Mouse (Mus musculus) embryonic facial prominence, embryonic 14.5 days (tissue): ENCODE measurements around the gene Ndufs1. TPM values are rescaled to one million over a fixed set of nuclear protein-coding genes. Genes with fewer than 3 reads are reported as not detected.
A peak's percentile ranks its signal among the peaks of the same experiment; 100 is the strongest.
"Not testable (repeated sequence)": the region's sequence is repeated elsewhere in the genome, so short reads cannot be mapped to it uniquely, and the experiment has no call there.

Experiments used
- ATAC-seq: fragments of 200-750 bp; cut with Nextera tagmentation; 2 replicates; pipeline ENCODE4 v1.8.0; 2017; ENCODE audit warnings: low read depth, moderate number of reproducible peaks, moderate TSS enrichment
- DNase-seq: peaks from one replicate; pipeline ENCODE4 v3.0.0-alpha.2; 2015; ENCODE audit warnings: low spot score
- H3K27ac ChIP-seq: fragments of 300-500 bp; sonication (generic); replicated peaks from 2 replicates; pipeline ENCODE4 v1.5.1; 2014; ENCODE audit warnings: low read depth, mild to moderate bottlenecking, low read length, moderate library complexity
- H3K27me3 ChIP-seq: fragments of 300-500 bp; sonication (generic); replicated peaks from 2 replicates; pipeline ENCODE4 v1.6.1; 2014; ENCODE audit warnings: low read length; ENCODE audit not compliant: control insufficient read depth, insufficient read depth
- H3K36me3 ChIP-seq: fragments of 300-500 bp; sonication (generic); 2 replicates; pipeline ENCODE4 v1.6.1; 2014; ENCODE audit warnings: low read length, mixed read lengths; ENCODE audit not compliant: control insufficient read depth, insufficient read depth
- H3K4me1 ChIP-seq: fragments of 300-500 bp; sonication (generic); 2 replicates; pipeline ENCODE4 v1.6.1; 2014; ENCODE audit warnings: antibody characterized with exemption, low read length; ENCODE audit not compliant: control insufficient read depth, insufficient read depth
- H3K4me2 ChIP-seq: fragments of 300-500 bp; sonication (generic); 2 replicates; pipeline ENCODE4 v1.6.1; 2014; ENCODE audit warnings: low read depth, mild to moderate bottlenecking, low read length, moderate library complexity, mixed read lengths
- H3K4me3 ChIP-seq: fragments of 300-500 bp; sonication (generic); 2 replicates; pipeline ENCODE4 v1.5.1; 2014; ENCODE audit warnings: low read depth, mild to moderate bottlenecking, low read length
- H3K9ac ChIP-seq: fragments of 300-500 bp; sonication (generic); 2 replicates; pipeline ENCODE4 v1.6.1; 2014; ENCODE audit warnings: low read depth, mild to moderate bottlenecking, low read length, moderate library complexity, mixed read lengths
- H3K9me3 ChIP-seq: fragments of 300-500 bp; sonication (generic); 2 replicates; pipeline ENCODE4 v1.6.1; 2016; ENCODE audit warnings: low read length; ENCODE audit not compliant: control insufficient read depth
- WGBS: fragments of 180-500 bp; shearing (Covaris S2); extraction: QIAGEN DNeasy Blood & Tissue Kit; methylation state at CpG from one replicate; pipeline ENCODE4 v1.1.7; 2014; 5-methylcytosine and 5-hydroxymethylcytosine counted together
- polyA plus RNA-seq: library from polyadenylated mRNA; unstranded; fragments of >200 nt; fragmentation: Nextera tagmentation; extraction: Ambion mirVana; gene quantifications from 2 replicates; pipeline ENCODE4 v1.2.1, GENCODE M21; 2014

Gene Ndufs1
- polyA plus RNA-seq, 1 experiment from 2014 or later, result 122 TPM

GRCm38 (mm10) chr1:63180575-63180974 is 3.9 kb upstream of the Ndufs1 start:
- not testable (repeated sequence) for H3K27ac ChIP-seq, H3K4me3 ChIP-seq, DNase-seq, H3K9me3 ChIP-seq, H3K27me3 ChIP-seq, ATAC-seq, H3K4me2 ChIP-seq, H3K9ac ChIP-seq, H3K4me1 ChIP-seq
- WGBS, result 78% methylated on average over 4 of the region's 4 CpGs
- H3K36me3 ChIP-seq, result peaks cover 31% of the 10 kb centered on the region

GRCm38 (mm10) chr1:63180122-63180521 is 3.5 kb upstream of the Ndufs1 start:
- H3K36me3 ChIP-seq, result peaks cover 31% of the 10 kb centered on the region
- no peak overlapping the region for H3K4me2 ChIP-seq
- H3K27ac ChIP-seq, result no peak overlapping the region
- H3K27me3 ChIP-seq, result no peaks in the 10 kb centered on the region
- WGBS, result 91% methylated on average over 4 of the region's 4 CpGs
- H3K9ac ChIP-seq, result no peak overlapping the region
- H3K4me1 ChIP-seq, result peaks cover 14% of the 10 kb centered on the region; the same call in 1 of the 2 replicates
- DNase-seq, result no peak
- H3K9me3 ChIP-seq, result no peaks in the 10 kb centered on the region
- H3K4me3 ChIP-seq, result no peak overlapping the region
- ATAC-seq, result no peak

- DNase-seq, result no peak
- Histone ChIP-seq H3K9ac (peak overlapping the region; percentile 96), H3K4me1 (peaks cover 15% of the 10 kb centered on the region; the same call in 1 of the 2 replicates), H3K27me3 (no peaks in the 10 kb centered on the region), H3K36me3 (peaks cover 34% of the 10 kb centered on the region), H3K27ac (no peak overlapping the region; the same call in 1 of the 2 replicates), H3K4me3 (peak overlapping the region; percentile 98), H3K9me3 (no peaks in the 10 kb centered on the region), H3K4me2 (peak overlapping the region; percentile 90)
- WGBS, result 67% methylated on average over 3 of the region's 3 CpGs
- ATAC-seq, result no peak
Observed at GRCm38 (mm10) chr1:63178308-63178707, 1.7 kb upstream of the Ndufs1 start.

GRCm38 (mm10) chr1:63176259-63176603 is 402 bp downstream of the Ndufs1 start:
- Histone ChIP-seq H3K9me3 (no peaks in the 10 kb centered on the region), H3K27ac (peak overlapping the region; percentile 92), H3K4me2 (peak overlapping the region; percentile 90), H3K36me3 (peaks cover 42% of the 10 kb centered on the region), H3K4me1 (peaks cover 15% of the 10 kb centered on the region; the same call in 1 of the 2 replicates), H3K27me3 (no peaks in the 10 kb centered on the region), H3K4me3 (peak overlapping the region; percentile 98), H3K9ac (peak overlapping the region; percentile 96)
- DNase-seq (no peak), ATAC-seq (peak; percentile 18)
- WGBS, result 0% methylated on average over 14 of the region's 14 CpGs

- H3K27me3 ChIP-seq, result no peaks in the 10 kb centered on the region
- DNase-seq (no peak), ATAC-seq (no peak)
- H3K4me3 ChIP-seq, result peak overlapping the region; percentile 98
- peak overlapping the region; percentile 96 for H3K9ac ChIP-seq
- peaks cover 46% of the 10 kb centered on the region for H3K36me3 ChIP-seq
- H3K4me2 ChIP-seq, result peak overlapping the region; percentile 90
- H3K4me1 ChIP-seq, result peaks cover 15% of the 10 kb centered on the region; the same call in 1 of the 2 replicates
- no peaks in the 10 kb centered on the region for H3K9me3 ChIP-seq
- H3K27ac ChIP-seq, result peak overlapping the region; percentile 92
- WGBS, result 7% methylated on average over 11 of the region's 11 CpGs
Observed at GRCm38 (mm10) chr1:63175853-63176252, 780 bp downstream of the Ndufs1 start.

- no peak overlapping the region for H3K9ac ChIP-seq
- DNase-seq (no peak), ATAC-seq (no peak)
- H3K4me3 ChIP-seq, result no peak overlapping the region
- peaks cover 74% of the 10 kb centered on the region for H3K36me3 ChIP-seq
- H3K27ac ChIP-seq, result no peak overlapping the region
- WGBS, result 89% methylated on average over 2 of the region's 2 CpGs
- no peaks in the 10 kb centered on the region for H3K27me3 ChIP-seq
- H3K9me3 ChIP-seq, result no peaks in the 10 kb centered on the region
- H3K4me1 ChIP-seq, result no peaks in the 10 kb centered on the region
- no peak overlapping the region for H3K4me2 ChIP-seq
Observed at GRCm38 (mm10) chr1:63168638-63169037, 8.0 kb downstream of the Ndufs1 start.

- Histone ChIP-seq H3K4me1 (no peaks in the 10 kb centered on the region), H3K27ac (no peak overlapping the region), H3K4me2 (no peak overlapping the region), H3K4me3 (no peak overlapping the region), H3K9me3 (no peaks in the 10 kb centered on the region), H3K9ac (no peak overlapping the region), H3K36me3 (peaks cover 66% of the 10 kb centered on the region), H3K27me3 (no peaks in the 10 kb centered on the region)
- no peak for ATAC-seq
- 96% methylated on average over 13 of the region's 13 CpGs for WGBS
- no peak for DNase-seq
Observed at GRCm38 (mm10) chr1:63140231-63140630, 36.4 kb downstream of the Ndufs1 start.

GRCm38 (mm10) chr1:63138586-63138985 is 38.0 kb downstream of the Ndufs1 start:
- 89% methylated on average over 1 of the region's 1 CpGs for WGBS
- H3K27ac ChIP-seq, H3K9me3 ChIP-seq, H3K27me3 ChIP-seq, H3K4me2 ChIP-seq, H3K4me3 ChIP-seq, DNase-seq, ATAC-seq, H3K9ac ChIP-seq, H3K4me1 ChIP-seq: not testable (repeated sequence)
- peaks cover 49% of the 10 kb centered on the region for H3K36me3 ChIP-seq

GRCm38 (mm10) chr1:63137971-63138370 is 38.7 kb downstream of the Ndufs1 start:
- Histone ChIP-seq H3K36me3 (peaks cover 43% of the 10 kb centered on the region), H3K27me3 (no peaks in the 10 kb centered on the region), H3K4me2 (no peak overlapping the region), H3K9ac (no peak overlapping the region), H3K27ac (no peak overlapping the region), H3K4me3 (no peak overlapping the region), H3K9me3 (no peaks in the 10 kb centered on the region), H3K4me1 (no peaks in the 10 kb centered on the region)
- WGBS, result 86% methylated on average over 2 of the region's 2 CpGs
- DNase-seq, result no peak
- ATAC-seq, result no peak
